Mouse (Mus musculus) testis, adult 2 months (tissue): ENCODE measurements around the gene Mvd.

Experiments
- CTCF ChIP-seq: fragments of 200-500 bp; IDR thresholded peaks from 2 replicates; pipeline ENCODE4 v1.5.1; 2012; ENCODE audit warnings: low read depth, mild to moderate bottlenecking, inconsistent platforms, low read length, moderate library complexity; ENCODE audit not compliant: control insufficient read depth, insufficient read depth, insufficient replicate concordance
- POLR2A ChIP-seq: fragments of 200-500 bp; IDR thresholded peaks from 2 replicates; pipeline ENCODE4 v1.6.1; 2012; ENCODE audit warnings: low read depth, mild to moderate bottlenecking, inconsistent platforms, low read length, moderate library complexity; ENCODE audit not compliant: control insufficient read depth

GRCm38 (mm10) chr8:122431694-122432442 is 11.4 kb downstream of the Mvd start:
- no peak for TF ChIP-seq POLR2A
- no peak for TF ChIP-seq CTCF
